Mouse (Mus musculus) monocyte, adult 5-6 weeks (primary cell): ENCODE data around the gene Mgat1. TPM values are rescaled to one million over a fixed set of nuclear protein-coding genes. Genes with fewer than 3 reads are reported as not detected.
A peak's percentile ranks its signal among the peaks of the same experiment; 100 is the strongest.
"Not testable (repeated sequence)": the region's sequence is repeated elsewhere in the genome, so short reads cannot be mapped to it uniquely, and the experiment has no call there.

Experiments used
- ATAC-seq: fragments of 153-309, 156-312 bp; replicated peaks from 2 replicates; pipeline ENCODE4 v1.8.0; 2017; ENCODE audit warnings: mild to moderate bottlenecking; ENCODE audit not compliant: low TSS enrichment, insufficient number of reproducible peaks, severe bottlenecking, poor library complexity, low FRiP score
- total RNA-seq: library from RNA; stranded (forward); fragments of 200-1000, 200-491, 200-594 nt; gene quantifications from 3 replicates; pipeline ENCODE4 v1.2.3, GENCODE M21; 2017

Gene Mgat1
- total RNA-seq = 58.6 to 80.8 TPM (median 72.0 TPM) in 3 replicates

DNA sequence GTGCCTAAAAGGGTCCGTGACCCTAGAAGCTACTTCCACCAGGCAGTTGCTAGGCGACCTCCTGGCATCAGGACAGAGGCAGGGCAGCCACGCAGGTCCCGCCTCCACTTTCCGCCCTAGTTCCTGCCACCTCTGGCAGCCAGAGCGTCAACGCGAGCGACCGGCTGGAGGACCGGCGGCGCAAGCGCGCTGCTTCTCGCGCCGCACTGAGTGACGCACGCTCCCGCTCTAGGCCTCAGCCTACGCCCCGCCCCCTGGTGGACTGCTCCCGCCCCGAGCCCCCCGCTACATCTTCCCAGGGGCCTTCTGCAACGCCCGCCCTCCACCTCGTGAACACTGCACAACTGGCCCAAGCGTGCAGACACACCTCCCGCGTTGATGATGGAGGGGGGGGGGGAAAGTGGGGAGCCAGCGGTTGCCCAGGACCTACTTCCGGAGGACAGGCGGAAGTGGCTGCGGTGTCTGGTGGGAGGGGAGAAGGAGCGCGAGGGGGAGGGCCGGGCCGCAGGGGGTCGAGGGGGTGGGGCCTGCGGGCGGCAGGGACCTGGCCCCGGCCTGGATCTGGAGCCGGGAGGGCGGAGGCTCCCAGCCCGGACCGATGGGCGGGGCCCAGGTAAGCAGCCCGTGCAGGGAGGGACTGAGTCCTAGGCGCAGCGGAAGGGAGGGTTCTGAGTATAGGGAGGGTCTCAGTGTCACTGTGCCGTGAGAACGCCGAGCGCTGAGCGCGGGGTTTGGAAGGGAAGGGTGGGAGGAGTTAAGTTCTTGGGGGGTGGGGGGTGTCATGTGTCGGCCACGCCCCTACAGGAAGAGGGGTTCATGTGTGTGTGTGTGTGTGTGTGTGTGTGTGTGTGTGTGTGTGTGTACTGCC is at the start of gene Mgat1:
Gene Mgat1 (plus strand): TSS at position 465 of the 868 bp plus-strand sequence.
- peak; percentile 87 for ATAC-seq

DNA sequence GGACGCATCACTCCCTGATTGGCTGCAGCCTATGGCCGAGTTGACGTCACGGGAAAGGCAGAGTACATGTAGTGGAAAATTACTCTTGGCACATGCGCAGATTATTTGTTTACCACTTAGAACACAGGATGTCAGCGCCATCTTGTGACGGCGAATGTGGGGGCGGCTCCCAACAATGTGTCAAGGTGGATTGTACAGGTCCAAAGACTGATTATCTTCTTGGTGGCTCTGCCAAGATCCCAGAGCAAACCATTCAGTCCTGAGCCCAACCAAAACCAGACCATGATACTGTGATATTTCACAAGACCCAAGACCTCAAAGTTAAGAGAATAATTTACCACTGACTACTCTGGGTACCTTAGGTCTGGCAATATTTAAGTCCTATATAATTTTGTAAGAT is 49.2 kb upstream of the Mgat1 start:
- not testable (repeated sequence) for ATAC-seq

DNA sequence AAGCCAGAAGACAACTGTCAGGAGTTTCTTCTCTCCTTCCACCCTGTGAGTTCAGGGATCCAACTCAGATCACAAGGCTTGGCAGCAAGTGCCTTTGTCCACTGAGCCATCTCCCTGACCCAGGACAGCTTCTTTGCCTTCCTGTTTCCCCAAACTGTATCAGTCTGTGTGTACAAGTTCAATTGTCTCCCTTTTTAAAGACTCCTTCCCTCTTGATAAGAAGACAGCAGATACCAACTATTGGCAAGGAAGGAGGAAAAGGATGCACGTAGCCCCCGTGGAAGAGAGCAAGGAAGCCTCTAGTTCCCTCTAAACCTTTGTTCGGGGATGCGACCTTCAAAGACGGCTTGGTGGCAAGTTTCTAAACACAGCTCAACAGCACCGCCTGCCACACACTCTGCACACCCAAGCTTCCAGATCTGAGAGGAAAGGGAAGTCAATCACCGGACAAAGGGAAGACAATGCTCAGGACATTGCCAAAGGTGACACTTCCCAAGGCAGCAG is 48.1 kb upstream of the Mgat1 start:
- ATAC-seq = no peak

DNA sequence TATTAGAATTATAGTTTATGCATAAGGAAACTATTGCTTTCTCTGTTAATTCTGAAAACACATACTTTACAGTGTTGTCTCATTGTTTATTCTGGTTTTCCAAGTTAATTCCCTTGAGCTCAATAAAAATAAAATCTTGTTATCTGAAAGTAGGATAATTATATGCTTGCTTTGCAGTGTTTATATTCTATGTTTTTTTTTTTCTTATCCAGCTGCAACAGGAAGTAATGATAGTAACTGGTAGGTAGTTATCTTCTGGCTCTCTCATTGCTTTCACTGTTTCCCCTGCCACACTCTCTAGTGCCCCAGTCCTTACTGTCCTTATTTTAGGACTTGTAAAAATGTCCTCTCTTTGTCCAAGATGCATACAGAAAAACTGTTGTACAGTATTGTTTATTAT is 43.3 kb upstream of the Mgat1 start:
- ATAC-seq = no peak

DNA sequence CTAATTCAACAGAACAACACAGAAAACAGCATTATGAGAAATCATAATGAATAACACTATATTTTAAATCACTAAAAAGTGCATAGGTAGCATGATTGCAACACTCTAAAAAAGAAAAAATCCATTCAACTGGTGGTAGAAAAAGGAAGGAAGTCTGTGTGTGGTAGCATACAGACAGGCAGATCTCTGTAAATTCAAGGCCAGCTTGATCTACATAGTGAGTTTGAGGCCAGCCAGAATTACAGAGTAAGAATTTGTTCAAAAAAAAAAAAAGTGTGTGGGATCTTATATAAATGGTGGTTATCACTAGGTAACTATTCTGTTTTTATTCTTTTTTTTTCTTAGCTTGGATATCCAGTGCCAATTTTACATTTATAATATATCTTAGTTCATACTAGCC is 42.8 kb upstream of the Mgat1 start:
- no peak for ATAC-seq

DNA sequence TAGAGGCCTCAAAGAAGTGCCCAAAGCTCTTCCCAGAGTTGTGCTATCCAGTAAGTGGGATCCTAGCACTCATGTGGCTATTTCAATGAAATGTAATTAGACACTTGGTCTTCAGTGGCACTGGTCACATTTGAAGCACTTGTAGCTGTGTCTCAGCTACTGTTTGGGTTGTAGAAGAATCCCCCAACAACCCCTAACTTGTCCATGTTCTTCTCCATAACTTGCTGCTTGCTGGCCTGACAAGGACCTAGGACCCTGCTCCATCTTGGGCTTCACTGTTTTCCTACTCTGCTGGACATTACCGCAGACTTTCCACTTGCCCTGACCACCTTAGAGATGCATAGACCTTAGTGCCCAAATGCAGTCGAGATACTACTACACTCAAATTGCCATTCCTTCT is 41.9 kb upstream of the Mgat1 start:
- ATAC-seq = no peak

DNA sequence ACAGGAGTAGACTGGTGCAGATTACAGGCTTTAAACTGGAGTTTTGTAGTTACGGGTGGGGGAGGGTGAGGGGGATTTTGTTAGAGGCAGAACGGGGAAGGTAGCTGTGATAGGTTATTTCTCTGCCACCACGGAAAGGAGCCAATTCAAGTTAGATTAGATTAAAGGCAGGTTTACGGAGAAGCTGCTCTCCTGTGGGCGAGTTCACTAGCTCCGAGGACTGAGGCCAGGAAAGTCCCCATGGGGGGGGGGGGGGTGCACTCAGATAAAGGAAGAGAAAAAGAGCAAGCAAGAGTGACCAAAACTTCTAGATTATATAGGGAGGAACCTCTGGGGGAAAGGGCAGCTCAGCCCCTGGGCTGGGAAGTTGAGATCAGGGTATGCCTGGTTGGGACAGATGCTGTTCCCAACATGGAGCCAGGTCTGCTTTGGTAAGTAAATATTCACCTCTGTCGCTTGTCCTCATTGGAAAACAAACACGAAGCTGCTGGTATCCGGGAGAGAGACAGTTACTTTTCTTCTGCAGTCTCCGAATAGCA is 41.4 kb upstream of the Mgat1 start:
- ATAC-seq = 0 out of 2 replicates have a peak, but pooled peaks have one; percentile 5

DNA sequence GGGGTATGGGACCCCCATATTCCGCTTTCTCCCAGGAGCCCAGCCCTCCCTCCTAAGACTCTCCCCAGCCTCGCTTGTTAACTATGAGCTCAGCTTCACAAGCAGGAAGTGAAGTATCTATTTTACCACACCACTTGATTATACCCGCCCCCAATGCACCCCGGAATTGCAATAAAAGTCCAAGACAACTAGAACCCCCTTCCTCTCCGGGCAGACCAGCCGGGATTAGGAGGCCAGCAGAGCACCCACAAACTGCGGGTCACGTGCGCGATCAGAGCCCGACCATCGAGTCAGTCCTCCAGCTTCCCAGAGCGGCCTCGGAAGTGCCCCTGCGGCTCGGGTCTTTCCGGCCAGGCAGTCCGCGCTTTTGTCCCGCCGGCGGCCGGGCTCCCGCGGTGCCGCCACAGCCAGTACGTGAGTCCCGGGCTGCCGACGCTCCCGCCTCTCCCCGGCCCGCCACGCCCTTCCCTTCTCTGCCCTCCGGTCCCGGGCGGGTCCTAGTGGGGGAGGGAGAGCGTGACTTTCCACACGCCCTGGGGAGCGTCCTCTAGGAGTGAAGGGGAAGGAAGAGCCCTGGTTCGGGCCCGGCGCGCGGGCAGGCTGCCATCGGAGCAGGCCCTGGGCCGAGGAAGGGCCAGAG is 40.7 kb upstream of the Mgat1 start, which contains the start of gene Zfp62:
Gene Zfp62 (plus strand): TSS at position 164 of the 640 bp plus-strand sequence.
- ATAC-seq = peak; percentile 92

DNA sequence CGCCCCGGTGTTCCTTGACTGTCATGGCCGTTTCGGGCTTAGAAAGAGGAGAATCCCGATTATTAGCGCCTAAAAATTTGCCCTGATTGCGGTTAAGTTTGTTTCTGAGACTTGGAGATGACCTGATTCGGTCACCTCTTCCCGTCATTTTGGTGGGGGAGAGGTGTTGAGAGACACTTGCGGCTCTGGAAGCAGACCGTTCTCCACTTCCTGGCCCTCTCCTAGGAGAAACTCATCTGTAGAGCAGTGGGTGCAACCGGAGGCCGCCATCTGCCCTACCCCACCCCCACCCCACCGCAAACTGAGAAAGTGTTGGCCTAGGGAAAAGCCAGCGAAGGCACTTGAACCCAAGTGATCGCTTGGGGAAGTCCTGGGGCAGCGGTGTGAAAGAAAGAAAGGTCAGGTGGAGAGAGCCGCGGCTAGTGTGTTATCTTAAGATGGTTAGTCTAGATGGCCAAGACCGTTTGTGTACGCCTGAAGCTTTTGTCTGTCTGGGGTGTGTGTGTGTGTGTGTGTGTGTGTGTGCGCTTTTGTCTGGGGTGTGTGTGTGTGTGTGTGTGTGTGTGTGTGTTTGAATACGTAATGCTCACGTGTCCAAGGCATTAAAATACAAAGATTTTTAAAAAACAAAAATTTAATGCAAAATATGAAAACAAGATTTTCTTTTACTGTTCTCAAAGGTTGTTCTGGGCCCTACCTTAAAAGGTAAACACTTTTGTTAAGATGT is 40.1 kb upstream of the Mgat1 start:
- peak; percentile 57 for ATAC-seq

DNA sequence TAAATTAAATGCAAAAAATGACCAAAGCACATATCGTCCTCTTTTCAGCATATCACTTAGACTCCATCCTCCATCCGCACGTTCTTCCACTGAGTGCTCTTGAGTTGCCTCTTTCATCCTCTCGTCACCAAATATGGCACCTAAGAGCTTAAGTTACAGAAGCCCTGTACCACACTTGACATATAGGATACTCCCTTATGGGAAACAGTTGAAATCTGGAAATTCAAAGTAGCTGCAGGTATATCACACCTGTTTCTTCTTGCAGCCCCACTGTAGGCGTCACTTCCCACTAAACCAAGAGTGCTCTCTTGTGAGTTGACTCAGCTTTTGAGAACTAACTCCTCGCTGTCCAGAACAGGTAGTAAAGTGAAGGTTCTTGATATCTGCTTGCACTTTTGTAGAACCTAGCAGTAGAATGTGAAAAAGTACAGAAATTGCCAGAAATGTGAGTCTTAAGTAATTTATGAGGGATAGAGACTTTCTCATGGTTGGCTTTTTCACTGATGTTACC is 38.9 kb upstream of the Mgat1 start:
- no peak for ATAC-seq

DNA sequence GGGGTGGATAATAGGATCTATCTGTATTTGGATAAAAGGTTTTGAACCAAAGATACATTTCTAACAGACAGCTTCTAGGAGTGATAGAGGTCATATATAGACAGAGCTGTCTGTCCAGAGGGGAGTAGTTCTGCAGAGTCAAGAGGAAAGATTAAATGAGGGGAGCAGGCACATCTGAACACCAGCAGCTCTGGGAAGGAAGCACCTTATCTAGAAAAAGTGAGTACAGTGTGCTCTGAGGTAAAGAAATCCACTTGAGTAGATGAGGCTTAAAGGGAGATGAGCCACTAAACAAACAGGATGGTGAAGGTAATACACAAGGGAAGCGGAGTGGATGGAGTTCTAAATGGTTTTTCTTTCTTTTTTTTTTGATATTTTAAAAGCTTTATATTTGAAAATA is 36.5 kb upstream of the Mgat1 start:
- ATAC-seq = no peak

DNA sequence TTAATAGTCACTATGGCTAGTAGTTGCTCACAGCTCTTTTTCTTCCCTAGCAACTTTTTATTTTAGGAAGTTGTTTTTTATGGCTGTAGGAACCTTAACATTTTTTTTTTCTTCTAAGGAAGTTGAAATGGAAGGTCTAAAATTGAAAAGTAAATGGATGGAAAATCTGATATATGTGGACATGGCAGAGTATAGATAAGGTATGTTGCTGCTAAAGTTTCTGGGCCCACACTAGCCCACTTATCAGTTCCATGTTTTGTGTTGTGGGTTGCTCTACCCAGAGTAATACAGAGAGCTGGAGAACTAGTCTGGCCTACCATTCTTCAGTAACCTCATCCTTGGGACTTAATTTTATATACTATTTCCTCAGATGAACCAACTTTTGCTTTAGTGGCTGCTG is 31.4 kb upstream of the Mgat1 start:
- ATAC-seq = no peak

DNA sequence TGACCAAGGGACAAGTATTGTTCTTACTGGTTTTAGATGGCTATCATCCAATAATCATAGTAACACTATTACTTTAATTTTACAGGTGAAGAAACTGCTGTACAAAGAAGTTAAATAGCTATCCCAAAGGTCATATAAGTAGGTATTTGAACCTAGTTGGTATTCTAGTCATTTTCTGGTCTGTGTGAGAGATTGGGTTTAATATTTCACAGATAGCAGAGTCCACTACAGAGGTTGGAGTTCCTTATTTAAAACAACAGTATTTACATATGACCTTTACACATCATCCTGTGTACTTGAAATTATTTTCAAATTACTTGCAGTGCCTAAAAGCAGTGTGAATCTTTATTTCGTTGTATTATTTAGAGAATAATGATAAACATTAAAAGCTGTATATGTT is 30.5 kb upstream of the Mgat1 start:
- ATAC-seq = no peak

DNA sequence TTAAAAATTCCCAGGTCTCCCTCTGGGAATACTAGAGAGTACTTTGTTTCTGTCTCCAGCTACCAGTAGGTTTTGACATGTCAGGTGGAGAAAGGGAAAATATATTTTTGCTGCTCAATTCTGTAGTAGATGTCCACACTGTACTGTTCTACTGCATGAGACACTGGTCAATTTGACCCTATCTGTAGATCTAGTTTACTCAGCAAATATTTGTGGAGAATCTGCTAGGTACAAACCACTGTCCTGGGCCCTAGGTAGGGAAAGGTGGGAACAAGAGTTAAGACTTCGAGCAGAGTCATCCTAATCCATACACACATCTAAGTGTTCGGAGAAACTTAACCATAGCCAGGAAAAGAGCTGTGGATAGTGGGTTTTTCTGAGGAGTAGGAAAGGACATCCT is 24.7 kb upstream of the Mgat1 start:
- no peak for ATAC-seq

DNA sequence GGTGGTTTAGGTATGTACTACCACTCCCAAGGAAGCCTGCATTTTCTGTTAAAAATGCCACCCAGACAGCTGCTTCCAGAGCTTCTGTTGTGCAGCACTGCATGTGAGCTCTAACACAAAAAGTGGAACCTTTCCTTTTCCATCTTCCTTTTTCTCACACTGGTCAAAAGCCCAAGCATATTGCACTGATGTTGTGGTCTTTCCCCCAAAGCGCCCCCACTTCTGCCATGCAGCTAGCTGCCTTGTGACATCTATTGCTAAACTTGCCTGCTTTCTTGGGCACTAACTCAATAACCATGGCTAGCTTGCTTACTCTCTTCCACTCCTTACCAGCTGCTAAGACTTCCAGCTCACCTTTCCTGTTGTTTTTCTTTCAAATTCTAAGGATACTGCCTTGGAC is 19.5 kb upstream of the Mgat1 start:
- no peak for ATAC-seq

DNA sequence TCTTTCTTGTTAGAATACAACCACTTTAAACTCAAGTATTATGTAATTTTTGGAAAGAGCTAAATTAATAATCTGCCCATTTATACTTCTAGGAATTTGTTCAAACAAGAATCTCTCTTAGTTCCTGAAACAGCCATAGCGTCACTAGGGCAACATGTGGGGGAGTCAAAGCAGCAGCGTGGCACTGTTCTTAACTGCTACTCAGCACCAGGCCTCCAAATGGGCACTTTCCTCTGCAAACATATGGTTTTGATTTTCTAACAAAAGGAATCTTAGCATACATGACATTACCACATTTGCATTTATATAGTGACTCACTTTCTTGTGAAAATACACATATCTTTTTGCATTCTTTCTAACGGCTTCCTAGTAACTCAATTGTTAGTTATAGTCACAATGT is 11.2 kb upstream of the Mgat1 start:
- no peak for ATAC-seq

DNA sequence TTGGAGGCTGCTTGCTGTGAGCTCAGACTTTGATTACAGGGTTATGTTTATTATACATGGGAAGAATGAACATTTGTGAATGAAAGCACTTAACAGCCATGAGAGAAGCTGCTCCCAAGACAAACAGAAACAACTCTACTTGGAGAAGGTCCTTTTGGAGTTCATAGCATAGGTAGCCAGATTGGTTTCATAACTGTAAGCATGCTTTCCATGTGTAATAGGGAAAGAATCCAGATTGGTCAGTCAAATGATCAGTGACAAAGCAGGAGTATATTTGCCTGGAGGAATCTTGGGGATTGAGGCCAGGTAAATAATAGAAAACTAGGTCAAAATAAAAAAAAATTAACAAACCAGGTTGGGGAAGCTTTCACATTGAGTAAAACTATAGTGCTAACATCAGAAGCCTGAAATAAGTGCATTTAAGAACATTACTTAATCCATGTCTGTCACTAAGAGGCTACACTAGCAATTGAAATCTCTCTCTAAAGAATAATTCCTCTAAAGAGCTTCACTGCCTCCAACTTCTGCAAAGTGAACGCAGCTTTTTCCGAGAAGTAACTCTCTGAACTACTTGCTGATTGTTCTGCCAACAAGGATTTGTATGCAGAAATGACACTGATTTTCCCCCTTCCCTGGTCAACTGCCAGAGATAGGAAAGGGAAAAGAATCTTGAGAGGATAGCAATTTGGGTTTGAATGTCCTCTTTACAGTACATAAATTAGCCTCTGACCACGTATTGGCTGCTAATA is 8.4 kb upstream of the Mgat1 start:
- no peak for ATAC-seq

DNA sequence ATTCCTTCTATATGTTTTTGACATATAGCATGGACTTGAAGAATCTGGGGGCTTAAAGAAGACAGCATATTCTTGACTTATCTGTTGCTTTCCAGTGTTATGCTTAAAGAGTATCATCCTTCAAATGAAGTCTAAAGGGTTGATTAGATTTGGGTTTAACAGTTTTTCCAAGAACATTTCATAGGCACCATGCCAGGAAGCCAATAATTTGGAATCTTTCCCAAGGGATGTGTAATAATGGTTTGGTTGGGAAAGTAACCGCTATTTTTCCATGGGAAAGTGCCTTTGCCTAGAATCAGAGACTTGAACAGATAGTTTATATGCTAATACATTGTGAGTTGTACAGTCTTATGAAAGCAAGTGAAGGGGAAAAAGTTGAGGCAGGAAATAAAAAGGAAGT is 7.1 kb upstream of the Mgat1 start:
- ATAC-seq = no peak
